Mouse (Mus musculus) MEL (cell line): ENCODE data around the gene Dnaja4. TPM values are rescaled to one million over a fixed set of nuclear protein-coding genes. Genes with fewer than 3 reads are reported as not detected.
A peak's percentile ranks its signal among the peaks of the same experiment; 100 is the strongest.

Source experiments
- DNase-seq: peaks from one replicate; pipeline ENCODE4 v3.0.0; 2011; ENCODE audit warnings: low read depth, low spot score
- H3K27ac ChIP-seq: 2 replicates; pipeline ENCODE4 v1.5.1; 2012; ENCODE audit warnings: low read depth, mild to moderate bottlenecking, control low read depth, low read length, moderate library complexity; ENCODE audit not compliant: control insufficient read depth
- H3K27me3 ChIP-seq, 2 experiments: fragments of 150-350 bp in 1 of 2; sonication (generic) in 1 of 2; 2 replicates each; pipeline ENCODE4 v1.6.1; 2012; ENCODE audit warnings: low read length in 2 of 2, mild to moderate bottlenecking in 2 of 2, improper control_type of control experiment in 1 of 2, moderate library complexity in 1 of 2; ENCODE audit not compliant: insufficient read depth in 2 of 2, control insufficient read depth in 1 of 2
- H3K36me3 ChIP-seq, 2 experiments: 2 replicates each; pipeline ENCODE4 v1.6.1; 2012 to 2014; ENCODE audit warnings: low read length in 2 of 2, improper control_type of control experiment in 1 of 2, inconsistent platforms in 1 of 2, mild to moderate bottlenecking in 1 of 2; ENCODE audit not compliant: insufficient read depth in 2 of 2, control insufficient read depth in 1 of 2
- H3K4me1 ChIP-seq, 2 experiments: fragments of 150-350 bp in 1 of 2; sonication (generic) in 1 of 2; 2 replicates each; pipeline ENCODE4 v1.6.1; 2012; ENCODE audit warnings: low read length in 2 of 2, improper control_type of control experiment in 1 of 2, mild to moderate bottlenecking in 1 of 2; ENCODE audit not compliant: insufficient read depth in 2 of 2, control insufficient read depth in 1 of 2
- H3K4me3 ChIP-seq, 2 experiments: fragments of 150-350 bp in 1 of 2; sonication (generic) in 1 of 2; 2 replicates each; pipeline ENCODE4 v1.5.1; 2012; ENCODE audit warnings: low read depth in 2 of 2, low read length in 2 of 2, mild to moderate bottlenecking in 2 of 2, moderate library complexity in 2 of 2, control low read depth in 1 of 2, improper control_type of control experiment in 1 of 2; ENCODE audit not compliant: control insufficient read depth in 1 of 2, insufficient read depth in 1 of 2
- H3K79me2 ChIP-seq: 2 replicates; pipeline ENCODE4 v1.6.1; 2012; ENCODE audit warnings: mild to moderate bottlenecking, low read length, moderate library complexity; ENCODE audit not compliant: control insufficient read depth, poor library complexity, insufficient read depth
- H3K9ac ChIP-seq: 2 replicates; pipeline ENCODE4 v1.6.1; 2012; ENCODE audit warnings: low read depth, mild to moderate bottlenecking, control low read depth, low read length, moderate library complexity; ENCODE audit not compliant: control insufficient read depth, poor library complexity, severe bottlenecking
- H3K9me3 ChIP-seq: fragments of 150-350 bp; sonication (generic); replicated peaks from 2 replicates; pipeline ENCODE4 v1.6.1; 2012; ENCODE audit warnings: mild to moderate bottlenecking, low read length, improper control_type of control experiment, moderate library complexity; ENCODE audit not compliant: insufficient read depth
- BHLHE40 ChIP-seq: IDR thresholded peaks from 2 replicates; pipeline ENCODE4 v1.6.1; 2012; ENCODE audit warnings: low read depth, mild to moderate bottlenecking, inconsistent platforms, low read length, improper control_type of control experiment, borderline replicate concordance
- CHD2 ChIP-seq: IDR thresholded peaks from 2 replicates; pipeline ENCODE4 v1.6.1; 2011; ENCODE audit warnings: low read length, improper control_type of control experiment
- CTCF ChIP-seq, 3 experiments: IDR thresholded peaks in 2 of 3; conservative IDR thresholded peaks in 1 of 3; 2 replicates each; pipeline ENCODE4 v1.5.1; 2011 to 2012; ENCODE audit warnings: low read length in 3 of 3, low read depth in 2 of 3, mild to moderate bottlenecking in 2 of 3, improper control_type of control experiment in 1 of 3, inconsistent platforms in 1 of 3, mixed read lengths in 1 of 3, moderate library complexity in 1 of 3; ENCODE audit not compliant: control insufficient read depth in 1 of 3, insufficient read depth in 1 of 3, poor library complexity in 1 of 3, severe bottlenecking in 1 of 3
- E2F4 ChIP-seq: IDR thresholded peaks from 2 replicates; pipeline ENCODE4 v1.6.1; 2011; ENCODE audit warnings: low read depth, low read length, improper control_type of control experiment, borderline replicate concordance
- GABPA ChIP-seq: IDR thresholded peaks from 2 replicates; pipeline ENCODE4 v1.6.1; 2012; ENCODE audit warnings: low read depth, mild to moderate bottlenecking, inconsistent platforms, low read length, improper control_type of control experiment, moderate library complexity
- GATA1 ChIP-seq: IDR thresholded peaks from 2 replicates; pipeline ENCODE4 v1.6.1; 2011; ENCODE audit warnings: low read depth, low read length, improper control_type of control experiment
- HCFC1 ChIP-seq: IDR thresholded peaks from 2 replicates; pipeline ENCODE4 v1.6.1; 2012; ENCODE audit warnings: low read depth, mild to moderate bottlenecking, inconsistent platforms, low read length, improper control_type of control experiment, moderate library complexity
- JUND ChIP-seq: IDR thresholded peaks from 2 replicates; pipeline ENCODE4 v1.6.1; 2011; ENCODE audit warnings: low read depth, mild to moderate bottlenecking, improper control_type of control experiment, low read length
- MAX ChIP-seq: IDR thresholded peaks from 2 replicates; pipeline ENCODE4 v1.6.1; 2011; ENCODE audit warnings: low read length, improper control_type of control experiment
- MAZ ChIP-seq: IDR thresholded peaks from 2 replicates; pipeline ENCODE4 v1.6.1; 2012; ENCODE audit warnings: low read depth, mild to moderate bottlenecking, inconsistent platforms, low read length, improper control_type of control experiment
- MYB ChIP-seq: IDR thresholded peaks from 2 replicates; pipeline ENCODE4 v1.6.1; 2011; ENCODE audit warnings: mild to moderate bottlenecking, low read depth, low read length, improper control_type of control experiment
- NELFE ChIP-seq: IDR thresholded peaks from 2 replicates; pipeline ENCODE4 v1.6.1; 2011; ENCODE audit warnings: low read depth, low read length, improper control_type of control experiment
- NRF1 ChIP-seq: IDR thresholded peaks from 2 replicates; pipeline ENCODE4 v1.6.1; 2014; ENCODE audit warnings: low read depth, mild to moderate bottlenecking, inconsistent platforms, low read length, improper control_type of control experiment, moderate library complexity; ENCODE audit not compliant: poor library complexity, insufficient read depth, severe bottlenecking
- POLR2A ChIP-seq, 2 experiments: IDR thresholded peaks; 2 replicates each; pipeline ENCODE4 v1.6.1; 2011 to 2012; ENCODE audit warnings: low read length in 2 of 2, mild to moderate bottlenecking in 2 of 2, control low read depth in 1 of 2, improper control_type of control experiment in 1 of 2, low read depth in 1 of 2, moderate library complexity in 1 of 2; ENCODE audit not compliant: control insufficient read depth in 1 of 2, insufficient read depth in 1 of 2, poor library complexity in 1 of 2
- POLR2AphosphoS2 ChIP-seq: IDR thresholded peaks from 2 replicates; pipeline ENCODE4 v1.6.1; 2011; ENCODE audit warnings: low read length, improper control_type of control experiment
- RAD21 ChIP-seq: IDR thresholded peaks from 2 replicates; pipeline ENCODE4 v1.6.1; 2011; ENCODE audit warnings: mild to moderate bottlenecking, low read depth, low read length, improper control_type of control experiment
- SIN3A ChIP-seq: IDR thresholded peaks from 2 replicates; pipeline ENCODE4 v1.6.1; 2012; ENCODE audit warnings: low read length, improper control_type of control experiment, inconsistent platforms
- SMC3 ChIP-seq: IDR thresholded peaks from 2 replicates; pipeline ENCODE4 v1.6.1; 2011; ENCODE audit warnings: low read depth, low read length, improper control_type of control experiment
- TAL1 ChIP-seq: IDR thresholded peaks from 2 replicates; pipeline ENCODE4 v1.6.1; 2012; ENCODE audit warnings: mild to moderate bottlenecking, inconsistent platforms, low read length, moderate library complexity, mixed read lengths
- TBP ChIP-seq: IDR thresholded peaks from 2 replicates; pipeline ENCODE4 v1.8.0; 2011; ENCODE audit warnings: low read depth, low read length, improper control_type of control experiment
- TCF12 ChIP-seq: IDR thresholded peaks from 2 replicates; pipeline ENCODE4 v1.6.1; 2014; ENCODE audit warnings: low read depth, mild to moderate bottlenecking, inconsistent platforms, low read length, improper control_type of control experiment, moderate library complexity
- ZC3H11A ChIP-seq: IDR thresholded peaks from 2 replicates; pipeline ENCODE4 v1.6.1; 2012; ENCODE audit warnings: low read depth, mild to moderate bottlenecking, inconsistent platforms, low read length, improper control_type of control experiment
- ZKSCAN1 ChIP-seq: IDR thresholded peaks from 2 replicates; pipeline ENCODE4 v1.6.1; 2012; ENCODE audit warnings: low read depth, mild to moderate bottlenecking, inconsistent platforms, low read length, improper control_type of control experiment, moderate library complexity
- polyA plus RNA-seq, 2 experiments: library from polyadenylated mRNA; stranded (reverse) in 1 of 2; unstranded in 1 of 2; fragments of >175 nt in 1 of 2; fragments of >200 nt in 1 of 2; gene quantifications; 2 replicates each; pipeline versions ENCODE4 v1.2.1 to v1.2.4; 2012; ENCODE audit warnings: low replicate concordance in 2 of 2, low read depth in 1 of 2; ENCODE audit not compliant: insufficient read length in 2 of 2, insufficient read depth in 1 of 2, missing spikeins in 1 of 2
- total RNA-seq: library from RNA; depleted of rRNA; stranded (reverse); fragments of 300-350 nt; gene quantifications from 2 replicates; pipeline ENCODE4 v1.2.3, GENCODE M21; 2012

Dnaja4 gene
- total and polyA plus RNA-seq, 3 experiments = 10.9 to 13.0 TPM; not detected in 1

DNA sequence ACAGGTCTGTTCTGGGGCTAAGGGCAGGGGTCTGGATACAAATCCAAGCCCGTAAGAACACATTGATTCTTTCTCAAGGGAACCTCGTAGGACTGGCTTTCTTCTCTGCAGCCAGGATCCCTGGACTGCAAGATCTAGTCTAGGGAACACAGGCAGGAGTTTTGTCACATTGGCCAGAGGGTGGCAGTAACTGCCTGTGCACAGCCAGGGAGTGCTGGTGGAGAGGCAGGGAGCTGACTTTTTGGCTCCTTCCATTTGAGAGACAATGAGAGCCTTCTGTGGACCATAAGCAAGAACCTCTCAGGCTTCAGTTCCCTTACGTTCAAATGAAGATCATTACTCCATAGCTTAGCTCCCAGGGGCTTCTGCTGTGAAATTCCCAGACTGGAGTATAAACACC lies 39.7 kb downstream of the Dnaja4 start:
- TF ChIP-seq ZKSCAN1 (no peak), POLR2A (IDR thresholded peaks at IDR 0.05; ENCODE audit: control insufficient read depth in 1 of 2, insufficient read depth in 1 of 2, low read depth in 1 of 2, low read length in 2 of 2, poor library complexity in 1 of 2) (no peak), MYB (no peak), SMC3 (peak; percentile 52), CTCF (IDR thresholded peaks at IDR 0.05 in 2 of 3, conservative IDR thresholded peaks at IDR 0.05 in 1 of 3; ENCODE audit: control insufficient read depth in 1 of 3, insufficient read depth in 1 of 3, low read depth in 2 of 3, low read length in 3 of 3, poor library complexity in 1 of 3, severe bottlenecking in 1 of 3) (peak; percentile 31 to 68 (median 65); a peak in 4 of 6 replicates), MAX (no peak), RAD21 (peak; percentile 63)
- no peak overlapping the region for H3K27ac ChIP-seq
- DNase-seq = peak; percentile 47

DNA sequence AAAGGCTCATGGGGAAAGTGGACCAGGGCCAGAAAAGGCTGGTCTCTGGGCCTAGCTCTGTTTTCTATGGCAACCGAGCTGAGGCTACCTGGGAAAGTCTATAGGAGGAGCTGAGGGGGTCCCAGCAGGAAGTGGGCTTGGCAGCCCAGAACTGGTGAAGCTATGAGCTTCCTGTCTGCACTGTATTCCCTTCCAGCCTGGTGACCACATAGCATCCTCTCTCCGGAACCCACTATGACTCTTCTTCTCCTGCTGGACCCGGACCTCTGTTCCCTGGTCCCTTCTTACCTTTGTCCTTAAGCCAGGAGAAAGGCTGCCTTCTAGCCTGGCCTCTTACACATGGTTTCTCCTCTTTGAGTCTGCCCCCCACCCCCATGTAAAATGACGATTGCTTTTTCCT lies 45.2 kb downstream of the Dnaja4 start:
- Histone ChIP-seq H3K9me3 (no peaks in the 10 kb centered on the region), H3K27me3 (no peaks in the 10 kb centered on the region; a peak in 1 of 4 replicates), H3K4me3 (no peak overlapping the region), H3K79me2 (no peaks in the 10 kb centered on the region), H3K36me3 (no peaks in the 10 kb centered on the region), H3K4me1 (no peaks in the 10 kb centered on the region), H3K27ac (no peak overlapping the region)
- no peak for DNase-seq
- TF ChIP-seq POLR2A (IDR thresholded peaks at IDR 0.05; ENCODE audit: control insufficient read depth in 1 of 2, insufficient read depth in 1 of 2, low read depth in 1 of 2, low read length in 2 of 2, poor library complexity in 1 of 2) = no peak
- no peak for TF ChIP-seq NRF1
- TF ChIP-seq, all 39 proteins: peak for 0
- no peak overlapping the region for H3K9ac ChIP-seq

More for the DNA sequence above, 39.7 kb downstream of the Dnaja4 start:
- Histone ChIP-seq H3K9ac (no peak overlapping the region), H3K36me3 (peaks cover 0 to 8% of the 10 kb centered on the region in 2 experiments; a peak in 2 of 4 replicates), H3K27me3 (no peaks in the 10 kb centered on the region; a peak in 1 of 4 replicates), H3K9me3 (no peaks in the 10 kb centered on the region), H3K4me3 (no peak overlapping the region), H3K79me2 (peaks cover 10% of the 10 kb centered on the region), H3K4me1 (peaks cover 0 to 6% of the 10 kb centered on the region in 2 experiments; a peak in 1 of 4 replicates)

DNA sequence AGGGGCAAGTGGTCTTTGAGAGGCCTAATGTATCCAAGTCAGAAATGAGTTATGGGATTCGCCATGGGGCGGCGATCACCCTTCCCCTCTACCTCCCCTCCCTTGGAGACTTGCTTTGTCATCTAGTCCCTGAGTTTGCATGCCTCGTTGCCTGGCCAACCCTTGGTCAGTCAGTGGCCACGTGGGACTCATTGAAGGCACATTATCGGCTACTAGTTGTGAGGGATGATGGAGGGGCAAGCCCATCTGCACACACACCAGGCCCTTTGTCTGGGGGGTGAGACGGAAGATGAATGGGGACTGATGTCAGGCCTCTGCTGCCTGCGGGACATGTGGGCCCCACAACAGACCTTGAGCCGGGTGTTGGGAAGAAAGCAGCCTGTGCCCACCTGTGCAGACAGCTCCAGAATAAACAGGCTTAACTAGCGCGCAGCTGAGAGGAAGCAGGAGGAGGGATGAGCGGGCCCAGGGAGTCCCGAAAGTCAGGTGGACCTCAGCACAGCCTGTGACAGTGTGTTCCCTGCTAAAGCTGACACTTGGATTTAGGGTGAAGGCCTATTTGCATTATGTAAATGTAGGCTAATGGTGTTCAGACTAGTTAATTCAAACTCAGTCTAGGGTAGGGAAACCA lies 47.2 kb downstream of the Dnaja4 start:
- Histone ChIP-seq H3K27ac (no peak overlapping the region), H3K79me2 (no peaks in the 10 kb centered on the region), H3K4me3 (no peak overlapping the region), H3K27me3 (no peaks in the 10 kb centered on the region), H3K36me3 (no peaks in the 10 kb centered on the region), H3K9me3 (no peaks in the 10 kb centered on the region), H3K9ac (no peak overlapping the region), H3K4me1 (peaks cover 0 to 1% of the 10 kb centered on the region in 2 experiments; a peak in 1 of 4 replicates)
- TF ChIP-seq ZKSCAN1 (no peak), ZC3H11A (no peak), NELFE (no peak), RAD21 (no peak), POLR2A (IDR thresholded peaks at IDR 0.05; ENCODE audit: control insufficient read depth in 1 of 2, insufficient read depth in 1 of 2, low read depth in 1 of 2, low read length in 2 of 2, poor library complexity in 1 of 2) (no peak), GABPA (no peak), TCF12 (no peak), E2F4 (no peak), SIN3A (no peak), GATA1 (no peak), NRF1 (no peak), POLR2AphosphoS2 (no peak), JUND (no peak), HCFC1 (no peak), TAL1 (no peak), SMC3 (no peak), BHLHE40 (no peak), CHD2 (no peak), TBP (no peak), MAZ (no peak)
- DNase-seq = no peak
